Mouse (Mus musculus) lung, embryonic 15.5 days (tissue): ENCODE measurements around the gene Zfp239. TPM values are rescaled to one million over a fixed set of nuclear protein-coding genes. Genes with fewer than 3 reads are reported as not detected.

ENCODE experiments used
- ATAC-seq: fragments of 200-750 bp; cut with Nextera tagmentation; 2 replicates; pipeline ENCODE4 v1.8.0; 2017; ENCODE audit warnings: moderate number of reproducible peaks, borderline replicate concordance; ENCODE audit not compliant: low FRiP score, low TSS enrichment; ENCODE audit errors: extremely low read depth
- H3K27ac ChIP-seq: fragments of 300-500 bp; sonication (generic); 2 replicates; pipeline ENCODE4 v1.5.1; 2015; ENCODE audit warnings: moderate library complexity, mild to moderate bottlenecking, inconsistent platforms
- H3K27me3 ChIP-seq: fragments of 300-500 bp; sonication (generic); 2 replicates; pipeline ENCODE4 v1.6.1; 2015; ENCODE audit warnings: inconsistent platforms
- H3K36me3 ChIP-seq: fragments of 300-500 bp; sonication (generic); 2 replicates; pipeline ENCODE4 v1.6.1; 2015; ENCODE audit warnings: inconsistent platforms
- H3K4me1 ChIP-seq: fragments of 300-500 bp; sonication (generic); 2 replicates; pipeline ENCODE4 v1.6.1; 2015; ENCODE audit warnings: inconsistent platforms
- H3K4me2 ChIP-seq: fragments of 300-500 bp; sonication (generic); 2 replicates; pipeline ENCODE4 v1.6.1; 2015; ENCODE audit warnings: inconsistent platforms, mild to moderate bottlenecking, moderate library complexity
- H3K4me3 ChIP-seq: fragments of 300-500 bp; sonication (generic); 2 replicates; pipeline ENCODE4 v1.5.1; 2015; ENCODE audit warnings: mild to moderate bottlenecking, inconsistent platforms
- H3K9ac ChIP-seq: fragments of 300-500 bp; sonication (generic); 2 replicates; pipeline ENCODE4 v1.6.1; 2015; ENCODE audit warnings: inconsistent platforms
- H3K9me3 ChIP-seq: fragments of 300-500 bp; sonication (generic); 2 replicates; pipeline ENCODE4 v1.6.1; 2016; ENCODE audit warnings: inconsistent platforms
- WGBS: fragments of 180-500 bp; shearing (Covaris S2); methylation state at CpG from one replicate; pipeline ENCODE4 v1.1.7; 2015; 5-methylcytosine and 5-hydroxymethylcytosine counted together
- polyA plus RNA-seq: library from polyadenylated mRNA; unstranded; fragments of >200 nt; fragmentation: Nextera tagmentation; extraction: Ambion mirVana; gene quantifications from 2 replicates; pipeline ENCODE4 v1.2.1, GENCODE M21; 2015

The Zfp239 gene
- polyA plus RNA-seq, 1 experiment from 2014 or later = 7.6 TPM

GRCm38 (mm10) chr6:117916205-117916736, 54.4 kb downstream of the Zfp239 start:
- Histone ChIP-seq H3K4me1 (peaks cover 42% of the 10 kb centered on the region), H3K36me3 (peaks cover 8% of the 10 kb centered on the region; the same call in 1 of the 2 replicates), H3K9ac (peak overlapping the region; percentile 78), H3K27me3 (no peaks in the 10 kb centered on the region), H3K4me2 (peak overlapping the region; percentile 72), H3K9me3 (no peaks in the 10 kb centered on the region), H3K27ac (peak overlapping the region; percentile 99), H3K4me3 (peak overlapping the region; percentile 77)
- ATAC-seq = no peak
- under 1% methylated on average over 12 of the region's 12 CpGs for WGBS

DNA sequence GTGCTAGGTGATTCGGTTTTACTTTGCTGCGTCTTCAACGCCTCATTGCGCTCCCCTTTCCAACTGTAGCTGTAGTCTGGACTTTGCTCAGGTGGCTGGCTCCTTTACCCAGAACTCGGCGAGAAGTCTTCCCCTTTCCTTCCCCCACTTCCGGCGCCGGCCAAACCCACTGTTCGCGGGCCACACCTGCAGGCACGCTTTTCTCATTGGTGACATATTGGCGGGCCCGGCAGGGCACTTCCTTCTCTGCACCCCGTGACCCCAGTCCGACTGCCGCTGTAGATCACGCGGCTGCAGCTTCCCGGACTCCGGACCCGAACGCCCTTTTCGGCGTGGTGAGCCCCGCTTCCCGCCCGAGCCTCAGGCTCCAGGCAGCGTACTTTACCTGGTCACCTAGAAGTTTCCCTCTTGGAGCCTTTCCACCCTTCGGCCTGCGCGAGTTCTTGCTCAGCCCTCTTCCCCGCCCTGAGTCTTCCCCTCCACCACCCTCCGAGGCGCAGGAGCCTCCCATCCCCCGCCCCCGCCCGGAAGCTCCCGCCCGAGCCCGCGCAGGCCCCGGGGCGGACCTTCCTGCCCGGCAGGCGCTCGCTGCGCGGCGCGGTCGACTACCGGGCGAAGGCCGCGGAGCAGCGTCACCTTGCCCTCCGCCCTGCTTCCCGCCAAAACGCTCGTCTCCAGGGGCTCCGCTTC, 55.0 kb downstream of the Zfp239 start:
- Histone ChIP-seq H3K4me3 (peak overlapping the region; percentile 77), H3K9ac (peak overlapping the region; percentile 78), H3K4me2 (peak overlapping the region; percentile 72), H3K9me3 (no peaks in the 10 kb centered on the region), H3K4me1 (peaks cover 42% of the 10 kb centered on the region), H3K27me3 (no peaks in the 10 kb centered on the region), H3K36me3 (peaks cover 14% of the 10 kb centered on the region), H3K27ac (peak overlapping the region; percentile 99)
- peak; percentile 94 for ATAC-seq
- WGBS = under 1% methylated on average over 62 of the region's 62 CpGs

- Histone ChIP-seq H3K4me2 (peak overlapping the region; percentile 72), H3K4me3 (peak overlapping the region; percentile 77), H3K4me1 (peaks cover 44% of the 10 kb centered on the region), H3K27me3 (no peaks in the 10 kb centered on the region), H3K9ac (peak overlapping the region; percentile 78), H3K27ac (peak overlapping the region; percentile 99), H3K36me3 (peaks cover 18% of the 10 kb centered on the region), H3K9me3 (no peaks in the 10 kb centered on the region)
- WGBS = under 1% methylated on average over 21 of the region's 21 CpGs
- ATAC-seq = peak; percentile 68
Observed at GRCm38 (mm10) chr6:117917576-117917975, 55.7 kb downstream of the Zfp239 start.

DNA sequence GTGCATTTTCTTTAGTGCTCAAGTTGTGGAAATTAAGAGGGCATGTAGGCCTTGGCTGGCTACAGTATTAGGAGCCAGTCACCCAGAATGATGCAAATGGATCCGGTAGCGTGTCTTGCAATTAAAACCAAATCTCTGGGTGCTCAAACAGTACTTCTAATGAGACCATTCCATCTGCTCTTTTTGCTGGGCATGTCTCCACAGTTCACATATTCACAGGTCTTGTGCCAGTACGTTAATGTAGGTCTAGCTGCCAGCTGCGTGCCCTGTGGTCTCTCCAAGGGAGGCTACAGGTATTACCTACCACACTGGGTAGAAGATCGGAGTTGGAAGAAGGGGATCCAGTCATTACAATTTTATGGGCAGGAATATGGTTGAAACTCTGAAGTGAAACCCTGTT, 56.1 kb downstream of the Zfp239 start:
- Histone ChIP-seq H3K4me2 (peak overlapping the region; percentile 72), H3K4me3 (peak overlapping the region; percentile 77), H3K27ac (peak overlapping the region; percentile 99), H3K4me1 (peaks cover 43% of the 10 kb centered on the region), H3K36me3 (peaks cover 21% of the 10 kb centered on the region), H3K9me3 (no peaks in the 10 kb centered on the region), H3K9ac (peak overlapping the region; percentile 78), H3K27me3 (no peaks in the 10 kb centered on the region)
- ATAC-seq = no peak
- 14% methylated on average over 5 of the region's 5 CpGs for WGBS

GRCm38 (mm10) chr6:117920659-117921640, 59.0 kb downstream of the Zfp239 start:
- Histone ChIP-seq H3K4me2 (no peak overlapping the region), H3K4me1 (peaks cover 28% of the 10 kb centered on the region), H3K27me3 (no peaks in the 10 kb centered on the region), H3K36me3 (peaks cover 27% of the 10 kb centered on the region), H3K9ac (no peak overlapping the region), H3K9me3 (no peaks in the 10 kb centered on the region), H3K27ac (peak overlapping the region; percentile 11; the same call in 1 of the 2 replicates), H3K4me3 (no peak overlapping the region)
- no peak for ATAC-seq
- WGBS = 44% methylated on average over 3 of the region's 3 CpGs

DNA sequence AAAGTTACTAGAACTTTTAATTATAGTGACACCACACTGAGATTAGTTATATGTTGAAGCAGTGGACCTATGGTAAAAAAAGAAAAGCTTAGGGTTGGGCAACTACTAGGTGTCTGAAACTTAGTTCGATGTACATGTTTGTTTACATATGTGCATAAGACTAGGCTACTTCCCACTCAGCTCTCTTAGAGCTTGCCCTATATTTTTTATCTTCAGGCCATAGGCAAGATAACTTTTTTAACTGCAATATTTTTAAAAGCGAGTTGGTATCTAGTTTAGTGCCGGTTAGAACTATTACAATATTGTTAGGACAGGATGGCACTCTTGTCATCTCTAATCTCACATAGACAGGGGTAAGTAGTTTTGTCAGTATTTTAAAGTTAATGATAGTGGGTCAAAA, 60.1 kb downstream of the Zfp239 start:
- Histone ChIP-seq H3K27ac (no peak overlapping the region), H3K4me1 (peaks cover 24% of the 10 kb centered on the region), H3K27me3 (no peaks in the 10 kb centered on the region), H3K9me3 (no peaks in the 10 kb centered on the region), H3K9ac (no peak overlapping the region), H3K36me3 (peaks cover 37% of the 10 kb centered on the region), H3K4me2 (no peak overlapping the region), H3K4me3 (no peak overlapping the region)
- 82% methylated on average over 3 of the region's 3 CpGs for WGBS
- no peak for ATAC-seq

Other genes starting within 250 kb of the Zfp239 start
- gene Zfp637, start 20.9 kb upstream of the Zfp239 start, polyA plus RNA-seq = 146 and 148 TPM in 2 replicates
- gene Hnrnpf, start 38.2 kb downstream of the Zfp239 start, polyA plus RNA-seq = 788 and 807 TPM in 2 replicates
- 4.5 and 5.2 TPM in 2 replicates for gene Fxyd4, start 75.6 kb downstream of the Zfp239 start, polyA plus RNA-seq
- 3.0 and 4.4 TPM in 2 replicates for gene Rasgef1a, start 149.3 kb downstream of the Zfp239 start, polyA plus RNA-seq